Mouse (Mus musculus) stomach, adult 2 months (tissue): Measurements from ENCODE around the gene Gm28048. TPM values are rescaled to one million over a fixed set of nuclear protein-coding genes. Genes with fewer than 3 reads are reported as not detected.

ENCODE experiments used
- polyA plus RNA-seq: library from polyadenylated mRNA; depleted of rRNA; stranded (reverse); fragments of >200 nt; gene quantifications from 2 replicates; pipeline ENCODE4 v1.2.3, GENCODE M21; 2012; rRNA removed

Gene Gm28048
- not detected in 2 replicates for polyA plus RNA-seq

GRCm38 (mm10) chr11:22981984-22982757 lies at the start of gene Gm28048, which contains the start of gene Commd1:
Gene Gm28048 (minus strand): TSS chr11:22982090.
Gene Commd1 (minus strand): TSS chr11:22982382.

GRCm38 (mm10) chr11:23007481-23008180 lies 25.7 kb upstream of the Gm28048 start, which contains the start of gene Fam161a:
Gene Fam161a (plus strand): TSS chr11:23007531.

GRCm38 (mm10) chr11:22990393-22991126 lies 8.7 kb upstream of the Gm28048 start, which contains the start of gene Cct4:
Gene Cct4 (plus strand): TSS chr11:22990519.

DNA sequence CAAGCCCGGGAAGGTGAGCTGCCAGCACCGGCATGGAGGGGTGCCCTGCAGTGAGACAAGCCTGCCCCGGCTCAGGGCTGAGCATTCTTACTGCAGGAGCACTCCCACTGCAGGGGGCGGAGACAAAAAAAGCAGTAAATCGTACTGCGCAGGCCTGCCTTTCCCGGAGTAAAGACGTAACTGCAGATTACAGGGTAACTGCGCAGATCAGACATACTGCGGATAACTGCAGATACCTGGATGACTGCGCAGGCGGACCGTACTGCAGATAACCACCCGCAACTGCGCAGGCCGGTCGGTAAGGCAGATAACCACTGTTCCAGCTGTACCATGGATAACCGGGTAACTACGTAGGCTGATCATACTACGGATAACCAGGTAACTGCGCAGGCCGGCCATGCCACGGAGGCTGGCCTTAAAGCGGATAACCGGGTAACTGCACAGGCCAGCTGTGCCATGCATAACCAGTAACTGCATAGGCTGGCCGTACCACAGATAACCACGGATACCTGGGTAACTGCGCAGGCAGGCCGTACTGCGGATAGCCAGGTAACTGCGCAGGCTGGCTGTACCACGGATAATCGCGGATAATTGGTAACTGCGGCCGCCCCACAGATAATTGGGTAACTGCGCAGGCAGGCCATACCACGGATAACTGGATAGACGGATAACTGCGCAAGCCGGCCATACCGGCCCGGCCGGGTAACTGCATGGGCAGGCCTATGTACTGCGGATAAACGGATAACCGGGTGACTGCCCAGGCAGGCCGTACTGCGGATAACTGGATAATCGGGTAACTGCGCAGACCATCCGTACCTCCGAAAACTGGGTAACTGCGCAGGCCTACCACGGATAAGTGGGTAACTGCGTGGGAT lies 9.8 kb downstream of the Gm28048 start, which contains the start of gene Zrsr1:
TSS of gene Zrsr1 (plus strand) at position 171 of the 875 bp plus-strand sequence.

DNA sequence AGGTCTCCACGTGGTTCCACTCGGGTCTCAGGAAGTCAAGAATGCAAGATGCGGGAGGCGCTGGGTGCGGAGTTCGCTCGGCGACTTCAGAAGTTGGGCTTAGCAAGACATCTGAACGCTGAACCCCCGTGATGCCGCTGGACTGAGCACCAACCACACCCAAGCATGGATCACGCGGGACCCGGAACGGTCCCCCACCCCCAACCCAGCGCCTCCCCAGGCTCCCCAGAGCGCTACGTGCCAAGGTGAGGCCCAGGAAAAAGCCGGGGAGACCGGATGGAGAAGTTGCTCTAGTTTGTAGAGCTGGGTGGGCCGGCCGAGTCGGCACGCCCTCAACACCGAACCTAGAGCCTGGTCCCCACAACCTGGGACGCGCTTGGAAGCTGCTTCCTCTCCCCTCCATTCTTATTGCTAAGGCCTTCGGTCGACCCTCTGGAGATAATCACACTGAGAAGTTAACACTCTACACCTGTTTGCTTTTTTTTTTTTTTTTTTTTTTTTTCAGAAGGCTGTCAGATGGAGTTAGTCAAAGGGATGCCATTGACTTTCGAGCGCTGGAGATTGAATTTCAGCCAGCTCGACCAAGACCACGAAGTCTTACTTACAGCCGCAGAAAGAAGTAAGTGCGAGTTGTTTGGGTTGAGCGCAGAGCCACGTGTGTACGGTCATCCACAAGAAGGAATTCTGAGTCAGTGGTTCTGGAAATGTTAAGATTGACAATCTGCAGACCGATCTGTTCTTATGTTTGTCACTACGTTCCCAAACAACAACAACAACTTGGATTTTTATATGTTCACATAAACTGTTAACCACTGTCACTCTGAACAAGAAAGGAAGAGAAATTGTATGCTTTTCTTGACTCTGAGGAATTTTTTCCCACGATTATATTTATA lies 121.3 kb downstream of the Gm28048 start, which contains the start of gene B3gnt2:
TSS of gene B3gnt2 (minus strand) at position 627 of the 893 bp plus-strand sequence.

Other genes starting within 250 kb of the Gm28048 start
- gene B3gnt2, start 121.1 kb downstream of the Gm28048 start, polyA plus RNA-seq, result 7.9 and 8.5 TPM in 2 replicates
- 0.95 and 1.2 TPM in 2 replicates for gene Zrsr1, start 10.1 kb downstream of the Gm28048 start, polyA plus RNA-seq
- gene Commd1, start 292 bp upstream of the Gm28048 start, polyA plus RNA-seq, result 2.8 and 3.0 TPM in 2 replicates
- 118 and 173 TPM in 2 replicates for gene Cct4, start 8.4 kb upstream of the Gm28048 start, polyA plus RNA-seq
- gene Fam161a, start 25.4 kb upstream of the Gm28048 start, polyA plus RNA-seq, result 0.18 and 0.23 TPM in 2 replicates